1 mouse cellular context compared by ENCODE assay signal in the genomic region with DNA sequence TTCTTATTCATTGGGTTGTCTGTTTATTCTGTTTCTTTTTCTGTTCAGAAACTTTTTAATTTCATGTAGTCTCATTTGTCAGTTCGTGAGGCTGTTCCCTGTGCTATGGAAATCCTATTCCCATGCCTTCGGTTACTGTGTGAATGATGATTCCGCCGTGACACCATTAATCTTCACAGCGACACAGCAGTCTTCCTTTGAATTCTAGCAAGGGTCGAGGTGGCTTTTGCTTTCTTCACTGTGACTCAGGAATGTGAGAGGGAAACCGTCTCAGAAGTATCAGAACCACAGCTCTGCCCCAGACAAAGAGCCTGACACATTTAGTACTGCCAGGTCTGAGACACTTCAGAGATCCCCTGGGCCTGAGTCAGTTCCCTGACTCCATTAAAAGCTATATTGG.
TF ChIP-seq lines count a peak whose summit lies in the region.

No protein-coding gene starts in this region.

TF ChIP-seq in MEL, 35 proteins besides CTCF, POLR2A, EP300 and RAD21 (continued from another document):
- TF ChIP-seq ZKSCAN1 (IDR thresholded peaks at IDR 0.05; ENCODE audit: low read depth, low read length) (no peak), NELFE (IDR thresholded peaks at IDR 0.05; ENCODE audit: low read depth, low read length) (no peak), TBP (IDR thresholded peaks at IDR 0.05; ENCODE audit: low read depth, low read length) (no peak), JUND (IDR thresholded peaks at IDR 0.05; ENCODE audit: low read depth, low read length) (no peak)
